Mouse (Mus musculus): ENCODE data around the gene Gbp8. TPM values are rescaled to one million over a fixed set of nuclear protein-coding genes. Genes with fewer than 3 reads are reported as not detected.
A peak's percentile ranks its signal among the peaks of the same experiment; 100 is the strongest.
"Not testable (repeated sequence)": the region's sequence is repeated elsewhere in the genome, so short reads cannot be mapped to it uniquely, and the experiment has no call there.

Gene Gbp8
- polyA plus RNA-seq (2015; fragmentation: Nextera tagmentation; extraction: Ambion mirVana) = 1.3 and 1.5 TPM in 2 replicates

- H3K4me1 ChIP-seq; H3K9me3 ChIP-seq; H3K36me3 ChIP-seq; H3K9ac ChIP-seq; H3K27ac ChIP-seq; H3K4me3 ChIP-seq (replicated peaks); H3K27me3 ChIP-seq (replicated peaks); ATAC-seq (ENCODE audit: insufficient read depth, low FRiP score, low read depth); H3K4me2 ChIP-seq: not testable (repeated sequence)
- WGBS = 9% methylated on average over 2 of the region's 2 CpGs
Measured at GRCm38 (mm10) chr5:105139409-105140088, at the start of gene Gbp8, which contains the start of the genes Gbp9 and Gbp4. Gene Gbp8, minus strand, starts transcription at chr5:105139540. Gene Gbp9, minus strand, starts transcription at chr5:105139539. Gene Gbp4, minus strand, starts transcription at chr5:105139586.

GRCm38 (mm10) chr5:105181446-105181845, 42.1 kb upstream of the Gbp8 start:
- no peaks in the 10 kb centered on the region for H3K27me3 ChIP-seq (replicated peaks)
- H3K4me3 ChIP-seq (replicated peaks) = no peak overlapping the region
- no peak overlapping the region for H3K9ac ChIP-seq
- no peak overlapping the region for H3K27ac ChIP-seq
- no peak overlapping the region for H3K4me2 ChIP-seq
- no peaks in the 10 kb centered on the region for H3K36me3 ChIP-seq
- no peaks in the 10 kb centered on the region for H3K9me3 ChIP-seq
- ATAC-seq (ENCODE audit: insufficient read depth, low FRiP score, low read depth) = no peak
- no peaks in the 10 kb centered on the region for H3K4me1 ChIP-seq

DNA sequence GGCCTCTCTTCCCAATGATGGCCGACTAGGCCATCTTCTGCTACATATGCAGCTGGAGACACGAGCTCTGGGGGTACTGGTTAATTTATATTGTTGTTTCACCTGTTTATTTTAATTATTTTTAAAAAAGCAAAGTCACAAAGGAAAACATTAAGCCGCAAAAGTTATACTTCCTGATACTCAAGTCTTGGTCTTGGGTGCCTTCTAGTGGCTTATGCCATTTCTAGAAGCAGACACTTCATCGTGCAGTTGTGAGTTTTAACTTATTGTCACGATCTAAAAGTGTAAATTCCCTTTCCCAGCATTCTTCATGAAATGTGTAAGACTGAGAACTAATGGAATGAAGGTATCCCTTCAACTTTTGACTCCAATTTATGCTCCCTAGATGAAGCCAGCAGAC, 17.2 kb upstream of the Gbp8 start:
- Histone ChIP-seq H3K9me3 (no peaks in the 10 kb centered on the region), H3K27me3 (replicated peaks) (no peaks in the 10 kb centered on the region), H3K9ac (no peak overlapping the region), H3K4me1 (no peaks in the 10 kb centered on the region), H3K36me3 (no peaks in the 10 kb centered on the region), H3K4me2 (no peak overlapping the region), H3K4me3 (replicated peaks) (no peak overlapping the region), H3K27ac (no peak overlapping the region)
- WGBS = 82% methylated on average over 5 of the region's 5 CpGs
- ATAC-seq (ENCODE audit: insufficient read depth, low FRiP score, low read depth) = no peak

DNA sequence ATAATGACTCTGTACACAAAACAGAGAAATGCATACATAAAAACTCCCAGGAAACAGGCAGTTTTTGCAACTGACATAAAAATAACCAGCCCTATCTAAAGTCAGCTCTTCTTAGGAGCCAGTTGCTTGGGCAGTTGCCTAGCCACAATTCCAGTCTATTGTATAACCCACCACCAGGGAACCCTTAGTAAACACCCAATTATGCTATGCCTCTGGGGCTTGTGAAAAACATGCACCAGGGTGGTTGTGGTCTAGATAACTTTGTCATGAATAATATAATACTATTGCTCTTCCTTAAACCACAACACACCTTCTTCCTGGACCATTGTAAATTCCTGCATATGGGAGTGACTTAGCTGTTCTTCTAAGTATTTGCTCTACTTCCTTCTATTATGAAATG, 14.7 kb upstream of the Gbp8 start:
- H3K4me2 ChIP-seq = no peak overlapping the region
- no peaks in the 10 kb centered on the region for H3K27me3 ChIP-seq (replicated peaks)
- ATAC-seq (ENCODE audit: insufficient read depth, low FRiP score, low read depth) = no peak
- H3K4me3 ChIP-seq (replicated peaks) = no peak overlapping the region
- H3K4me1 ChIP-seq = no peaks in the 10 kb centered on the region
- H3K27ac ChIP-seq = no peak overlapping the region
- H3K9me3 ChIP-seq = no peaks in the 10 kb centered on the region
- H3K36me3 ChIP-seq = no peaks in the 10 kb centered on the region
- no peak overlapping the region for H3K9ac ChIP-seq

- H3K27me3 ChIP-seq (replicated peaks); ATAC-seq (ENCODE audit: insufficient read depth, low FRiP score, low read depth): not testable (repeated sequence)
- 65% methylated on average over 2 of the region's 2 CpGs for WGBS
Measured at GRCm38 (mm10) chr5:105148062-105148461, 8.7 kb upstream of the Gbp8 start.

GRCm38 (mm10) chr5:105146447-105146846, 7.1 kb upstream of the Gbp8 start:
- Histone ChIP-seq H3K36me3 (no peaks in the 10 kb centered on the region), H3K4me2 (no peak overlapping the region), H3K4me3 (replicated peaks) (no peak overlapping the region), H3K4me1 (no peaks in the 10 kb centered on the region), H3K27me3 (replicated peaks) (no peaks in the 10 kb centered on the region), H3K27ac (no peak overlapping the region), H3K9me3 (no peaks in the 10 kb centered on the region), H3K9ac (no peak overlapping the region)
- no peak for ATAC-seq (ENCODE audit: insufficient read depth, low FRiP score, low read depth)

More at GRCm38 (mm10) chr5:105148062-105148461, 8.7 kb upstream of the Gbp8 start:
- H3K4me3 ChIP-seq (replicated peaks); H3K9ac ChIP-seq; H3K4me1 ChIP-seq; H3K9me3 ChIP-seq; H3K27ac ChIP-seq; H3K36me3 ChIP-seq; H3K4me2 ChIP-seq: not testable (repeated sequence)

DNA sequence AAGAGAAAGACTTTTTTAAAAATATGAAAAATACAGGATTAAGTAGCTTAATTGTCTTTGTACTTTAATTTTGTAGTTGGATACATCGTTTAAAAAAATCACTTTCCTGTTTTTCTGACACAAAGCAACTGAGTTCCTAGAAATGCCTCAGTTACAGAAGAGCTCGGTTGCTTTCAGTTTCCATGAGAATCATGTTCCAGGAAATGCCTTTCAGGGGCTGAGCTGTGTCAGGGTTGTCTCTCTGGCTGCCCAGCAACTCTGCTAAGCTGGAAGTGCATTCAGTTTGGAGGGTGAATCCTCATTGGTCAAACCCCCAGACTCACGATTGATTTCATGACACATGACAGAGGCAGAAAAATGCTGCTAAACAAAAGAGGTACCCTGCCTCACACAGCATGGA, 6.4 kb upstream of the Gbp8 start:
- peak overlapping the region; percentile 7; the same call in 1 of the 2 replicates for H3K27ac ChIP-seq
- not testable (repeated sequence) for H3K4me3 ChIP-seq (replicated peaks); H3K36me3 ChIP-seq; H3K4me1 ChIP-seq; H3K4me2 ChIP-seq; H3K27me3 ChIP-seq (replicated peaks); H3K9me3 ChIP-seq; H3K9ac ChIP-seq; ATAC-seq (ENCODE audit: insufficient read depth, low FRiP score, low read depth)
- WGBS = 42% methylated on average over 3 of the region's 3 CpGs

GRCm38 (mm10) chr5:105140089-105140810, 910 bp upstream of the Gbp8 start:
- not testable (repeated sequence) for H3K4me1 ChIP-seq; ATAC-seq (ENCODE audit: insufficient read depth, low FRiP score, low read depth); H3K4me2 ChIP-seq; H3K4me3 ChIP-seq (replicated peaks); H3K27me3 ChIP-seq (replicated peaks); H3K9me3 ChIP-seq; H3K36me3 ChIP-seq; H3K9ac ChIP-seq; H3K27ac ChIP-seq
- WGBS = 61% methylated on average over 2 of the region's 2 CpGs

DNA sequence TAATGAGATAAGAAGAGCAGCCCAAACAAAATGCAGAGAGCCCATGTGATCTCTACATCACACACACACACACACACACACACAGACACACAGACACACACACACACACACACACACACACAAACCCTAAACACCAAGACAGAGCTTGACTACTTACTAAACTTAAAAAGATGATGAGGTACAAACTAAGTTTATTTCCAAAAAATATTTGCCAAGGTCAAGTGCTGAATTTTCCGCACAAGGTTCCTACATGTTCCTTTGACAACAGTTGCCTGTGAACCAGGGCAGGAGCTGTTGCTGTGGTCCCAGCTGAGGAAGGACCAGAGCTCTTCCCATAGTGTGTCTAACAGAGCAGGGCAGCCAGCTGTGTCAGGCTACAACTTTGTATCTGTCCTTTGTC, 434 bp downstream of the Gbp8 start:
- Histone ChIP-seq H3K4me2 (no peak overlapping the region), H3K27ac (no peak overlapping the region), H3K9ac (no peak overlapping the region), H3K9me3 (no peaks in the 10 kb centered on the region), H3K27me3 (replicated peaks) (no peaks in the 10 kb centered on the region), H3K36me3 (no peaks in the 10 kb centered on the region), H3K4me1 (no peaks in the 10 kb centered on the region), H3K4me3 (replicated peaks) (no peak overlapping the region)
- no peak for ATAC-seq (ENCODE audit: insufficient read depth, low FRiP score, low read depth)
- 70% methylated on average over 1 of the region's 1 CpGs for WGBS

DNA sequence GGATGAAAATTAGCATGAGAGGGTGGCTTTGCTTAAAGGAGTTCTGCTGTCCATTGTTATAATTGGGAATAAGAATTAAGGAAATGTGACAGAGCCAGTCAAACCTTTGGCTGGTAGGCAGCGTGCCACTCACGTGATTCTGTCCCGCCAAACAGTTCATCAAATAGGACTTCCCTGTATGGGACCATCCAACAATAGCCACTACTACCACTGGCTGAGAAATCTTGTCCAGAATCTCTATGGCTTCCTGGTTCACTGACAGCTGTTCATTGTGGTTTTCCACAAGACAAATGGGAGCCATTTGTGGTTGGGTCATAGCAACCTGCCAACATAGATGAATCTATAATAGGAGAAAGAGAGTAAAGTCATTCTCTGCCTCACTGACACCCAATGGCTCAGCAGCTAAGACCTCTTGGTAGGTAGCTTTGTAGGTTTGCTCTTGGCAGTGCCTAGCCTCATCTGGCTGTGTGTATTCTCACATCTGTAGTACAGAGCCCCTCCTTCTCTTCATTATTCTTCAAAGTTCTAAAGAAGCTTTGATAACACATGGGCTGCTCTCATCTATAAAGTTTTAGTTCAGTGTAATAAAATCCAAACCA, 2.5 kb downstream of the Gbp8 start:
- 86% methylated on average over 3 of the region's 3 CpGs for WGBS
- H3K9me3 ChIP-seq; H3K27me3 ChIP-seq (replicated peaks): not testable (repeated sequence)

DNA sequence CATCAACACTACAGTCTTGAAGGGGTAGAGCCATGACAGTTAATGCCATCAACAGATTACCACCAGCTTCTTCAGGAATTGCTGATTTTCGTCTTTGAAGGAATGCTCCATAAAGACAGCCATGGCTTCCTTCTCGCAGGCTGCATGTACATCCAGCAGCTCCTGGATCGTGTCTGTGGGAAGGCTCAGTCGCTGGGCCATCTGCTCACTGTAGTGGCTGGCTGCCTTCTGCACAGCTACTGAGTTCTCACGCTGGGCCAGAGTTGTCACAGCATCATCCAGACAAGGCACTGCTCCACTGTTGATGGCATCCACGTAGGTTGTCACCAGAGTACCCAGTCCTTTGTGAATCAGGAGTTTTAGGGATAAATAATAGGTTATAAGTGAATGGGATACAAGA, 17.6 kb downstream of the Gbp8 start:
- H3K36me3 ChIP-seq; H3K4me1 ChIP-seq; H3K9me3 ChIP-seq; H3K4me2 ChIP-seq; H3K9ac ChIP-seq; H3K27me3 ChIP-seq (replicated peaks); H3K27ac ChIP-seq; ATAC-seq (ENCODE audit: insufficient read depth, low FRiP score, low read depth); H3K4me3 ChIP-seq (replicated peaks): not testable (repeated sequence)
- whole genome bisulfite sequencing = 84% methylated on average over 6 of the region's 6 CpGs

More for the DNA sequence above, 2.5 kb downstream of the Gbp8 start:
- H3K36me3 ChIP-seq; H3K4me2 ChIP-seq; H3K4me3 ChIP-seq (replicated peaks); ATAC-seq (ENCODE audit: insufficient read depth, low FRiP score, low read depth); H3K27ac ChIP-seq; H3K4me1 ChIP-seq; H3K9ac ChIP-seq: not testable (repeated sequence)

GRCm38 (mm10) chr5:105115740-105116139, 23.6 kb downstream of the Gbp8 start:
- H3K4me1 ChIP-seq = no peaks in the 10 kb centered on the region
- no peaks in the 10 kb centered on the region for H3K27me3 ChIP-seq (replicated peaks)
- H3K27ac ChIP-seq = no peak overlapping the region
- no peaks in the 10 kb centered on the region for H3K36me3 ChIP-seq
- H3K9me3 ChIP-seq = no peaks in the 10 kb centered on the region
- H3K4me2 ChIP-seq = no peak overlapping the region
- no peak for ATAC-seq (ENCODE audit: insufficient read depth, low FRiP score, low read depth)
- H3K9ac ChIP-seq = no peak overlapping the region
- no peak overlapping the region for H3K4me3 ChIP-seq (replicated peaks)
- 64% methylated on average over 2 of the region's 2 CpGs for WGBS

Data from stomach, embryonic 15.5 days (tissue).